Mouse (Mus musculus) right cerebral cortex, postnatal 10 days (tissue): ENCODE data around the gene Bahcc1.

ENCODE experiments used
- DNase-seq, 2 experiments: peaks; one replicate each; pipeline ENCODE4 v3.0.0; 2021; ENCODE audit warnings: low spot score in 2 of 2

The Bahcc1 gene

DNA sequence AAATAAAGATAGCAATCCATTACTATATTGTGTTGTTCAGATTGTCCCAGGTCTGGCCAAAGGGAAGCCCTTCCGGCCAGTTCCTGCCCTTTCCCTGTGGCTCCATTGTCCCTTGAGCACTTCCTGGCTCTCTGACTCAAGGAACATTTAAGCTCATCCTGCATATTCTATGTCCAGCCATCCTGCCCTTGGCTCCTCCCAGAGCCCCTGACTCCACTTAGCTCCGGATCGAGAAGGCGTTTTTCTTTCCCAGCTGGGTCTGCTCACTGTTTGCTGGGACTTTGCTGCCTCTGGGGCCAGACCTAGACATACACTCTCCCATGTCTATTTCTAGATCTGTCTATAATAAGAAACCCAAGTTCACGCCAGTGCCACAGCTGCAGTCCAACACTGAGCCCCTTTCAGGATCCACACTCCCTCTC is 26.1 kb upstream of the Bahcc1 start:
- DNase-seq = peak; percentile 23 to 32

- no peak for DNase-seq
These were observed 23.9 kb upstream of the Bahcc1 start for GRCm38 (mm10) chr11:120208848-120209247.

- no peak for DNase-seq
These were observed 23.3 kb upstream of the Bahcc1 start for GRCm38 (mm10) chr11:120209462-120209861.

- peak in 1 of 2 experiments; percentile 24 for DNase-seq
These were observed 17.0 kb upstream of the Bahcc1 start for GRCm38 (mm10) chr11:120215726-120216241.

DNA sequence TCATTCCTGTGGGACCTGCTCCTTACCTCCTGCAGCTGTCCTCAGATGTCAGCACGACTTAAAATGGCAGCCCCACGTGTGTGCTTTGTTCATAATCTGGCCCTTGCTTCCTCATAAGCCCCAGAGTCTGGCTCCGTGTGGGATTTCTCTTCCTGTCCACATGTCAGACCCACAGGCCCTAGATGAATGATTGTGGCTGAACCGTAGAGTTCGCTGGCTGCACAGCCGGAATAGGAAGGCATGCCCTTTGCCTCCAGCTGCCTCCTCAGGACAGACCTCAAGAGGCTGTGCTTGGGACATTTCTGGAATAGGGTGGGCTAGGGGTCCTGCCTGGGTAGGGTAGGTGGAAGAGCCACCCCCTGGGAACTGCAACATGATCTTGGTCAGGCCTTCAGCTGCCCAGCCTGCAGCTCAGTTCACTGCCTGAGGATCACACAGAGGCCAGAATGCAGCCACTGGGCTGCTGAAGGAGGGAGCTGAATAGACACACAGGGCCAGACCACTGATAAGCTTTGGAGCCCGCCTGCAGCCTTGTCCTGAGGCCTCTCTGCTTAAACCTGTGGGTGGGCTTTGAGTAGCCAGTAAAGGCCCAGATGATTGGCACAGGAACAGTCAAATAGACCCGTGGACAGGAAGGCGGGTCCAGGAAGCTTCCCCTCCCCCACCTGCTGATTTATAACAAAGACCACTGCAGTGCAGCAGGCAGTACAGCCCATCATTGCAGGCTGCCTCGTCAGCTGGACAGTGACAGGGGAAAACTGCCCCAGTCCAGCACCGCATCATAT is 16.0 kb upstream of the Bahcc1 start:
- peak; percentile 38 to 43 for DNase-seq

GRCm38 (mm10) chr11:120218176-120218856 is 14.4 kb upstream of the Bahcc1 start:
- peak in 1 of 2 experiments; percentile 20 for DNase-seq

GRCm38 (mm10) chr11:120218946-120219345 is 13.8 kb upstream of the Bahcc1 start:
- peak; percentile 43 to 49 for DNase-seq

DNA sequence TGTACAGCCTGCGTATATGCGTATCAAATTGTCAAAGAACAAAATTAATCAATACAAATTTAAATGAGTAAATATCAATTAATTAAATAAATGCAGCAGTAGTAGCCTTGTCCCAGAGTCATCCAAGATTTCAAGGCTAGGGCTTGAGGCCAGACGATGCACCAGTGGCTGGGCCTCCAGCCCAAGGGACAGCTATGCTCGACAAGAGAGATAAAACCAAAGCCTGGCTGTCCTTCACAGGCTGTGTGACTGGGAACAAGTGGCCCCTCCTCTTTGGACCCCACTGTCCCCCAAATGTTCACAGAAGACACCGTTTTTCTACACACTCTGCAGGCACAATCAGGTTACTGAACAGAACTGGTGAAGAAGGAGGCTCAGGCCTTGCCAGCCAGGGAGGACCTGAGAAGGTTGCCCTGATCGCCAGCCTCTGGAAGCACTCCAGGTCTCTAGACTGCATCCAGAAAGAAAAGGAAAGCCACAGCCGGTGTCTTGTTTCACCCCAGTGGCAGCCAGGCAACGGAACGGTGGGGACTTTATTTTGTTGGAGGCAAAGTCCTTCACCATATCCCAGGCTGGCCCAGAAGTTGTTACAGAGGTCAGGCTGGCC is 12.7 kb upstream of the Bahcc1 start:
- peak; percentile 52 to 69 for DNase-seq

DNA sequence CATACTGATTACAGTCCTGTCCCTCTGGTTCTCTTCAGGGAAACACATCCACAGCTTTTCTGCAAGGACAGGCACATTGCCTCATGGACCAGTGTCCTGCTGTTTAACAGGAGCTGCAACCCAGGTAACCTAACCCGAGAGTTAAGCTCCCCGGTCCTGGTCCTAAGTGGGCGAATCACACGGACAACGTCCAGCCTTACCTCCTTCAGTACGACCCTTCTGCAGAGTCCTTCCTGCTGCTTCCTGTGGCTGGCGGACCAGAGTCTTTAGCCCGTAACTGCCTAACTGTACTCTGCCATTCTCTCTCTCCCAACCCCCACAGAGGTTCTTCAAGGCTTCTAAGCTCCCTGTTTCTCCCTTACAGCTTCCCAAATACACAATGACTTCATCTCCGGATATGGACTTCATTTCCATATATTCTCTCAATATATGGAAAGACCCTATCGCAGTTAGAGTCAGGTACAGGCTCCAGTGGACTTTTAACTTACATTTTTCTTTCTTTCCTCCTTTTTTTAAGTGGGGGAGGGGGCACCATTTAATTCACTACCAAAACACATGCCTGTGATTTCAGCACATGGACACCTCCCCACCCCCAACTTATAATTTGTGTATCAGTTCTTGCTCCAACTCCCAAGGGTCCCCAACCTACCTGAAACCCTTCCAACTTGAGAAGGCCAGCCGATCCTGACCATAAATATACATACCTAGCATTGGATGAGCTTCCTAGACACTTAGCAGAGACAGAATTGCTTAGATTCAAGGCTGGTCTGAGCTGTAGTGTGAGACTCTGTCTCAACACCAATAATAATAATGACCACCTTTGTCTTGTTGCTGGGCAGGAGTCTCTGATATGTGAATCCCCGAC is 11.6 kb upstream of the Bahcc1 start:
- DNase-seq = peak in 1 of 2 experiments; percentile 21

DNA sequence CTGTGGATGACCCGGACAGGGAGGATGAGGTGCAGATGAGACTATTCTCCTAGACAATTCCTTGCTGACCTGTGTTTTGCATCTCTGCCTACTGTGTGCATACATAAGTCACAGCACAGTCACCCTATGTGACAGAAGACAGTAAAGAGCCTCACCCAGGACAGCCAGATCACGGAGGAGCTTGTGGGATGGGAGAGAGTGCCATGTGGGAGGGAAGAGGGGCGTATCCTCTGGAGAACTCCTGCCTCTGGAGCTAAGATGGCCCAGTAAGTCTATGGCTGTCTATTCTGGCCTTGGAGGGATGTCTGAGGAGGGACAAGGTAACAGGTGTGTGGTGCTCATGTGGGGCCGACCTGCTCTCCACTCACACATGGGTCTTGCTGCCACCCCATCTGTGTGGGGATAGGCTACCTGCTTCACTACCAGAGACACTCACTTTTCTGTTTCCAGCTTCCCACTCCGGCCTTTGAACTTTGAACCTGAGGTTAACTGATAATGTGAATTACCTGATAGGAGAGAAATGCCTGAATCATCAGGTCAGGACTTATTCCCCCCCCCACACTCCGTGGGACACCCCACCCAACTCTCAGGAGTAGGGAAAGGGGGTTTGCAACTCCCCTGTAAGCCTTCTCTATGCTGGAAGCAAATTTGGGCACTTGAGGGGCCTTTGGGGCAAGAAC is 10.2 kb upstream of the Bahcc1 start:
- DNase-seq = peak in 1 of 2 experiments; percentile 35

GRCm38 (mm10) chr11:120223586-120224487 is 8.9 kb upstream of the Bahcc1 start:
- DNase-seq = peak; percentile 84 to 90

- DNase-seq = peak; percentile 33 to 36
These were observed 8.1 kb upstream of the Bahcc1 start for GRCm38 (mm10) chr11:120224488-120225255.

- peak; percentile 49 to 56 for DNase-seq
These were observed 7.2 kb upstream of the Bahcc1 start for GRCm38 (mm10) chr11:120225256-120226195.

DNA sequence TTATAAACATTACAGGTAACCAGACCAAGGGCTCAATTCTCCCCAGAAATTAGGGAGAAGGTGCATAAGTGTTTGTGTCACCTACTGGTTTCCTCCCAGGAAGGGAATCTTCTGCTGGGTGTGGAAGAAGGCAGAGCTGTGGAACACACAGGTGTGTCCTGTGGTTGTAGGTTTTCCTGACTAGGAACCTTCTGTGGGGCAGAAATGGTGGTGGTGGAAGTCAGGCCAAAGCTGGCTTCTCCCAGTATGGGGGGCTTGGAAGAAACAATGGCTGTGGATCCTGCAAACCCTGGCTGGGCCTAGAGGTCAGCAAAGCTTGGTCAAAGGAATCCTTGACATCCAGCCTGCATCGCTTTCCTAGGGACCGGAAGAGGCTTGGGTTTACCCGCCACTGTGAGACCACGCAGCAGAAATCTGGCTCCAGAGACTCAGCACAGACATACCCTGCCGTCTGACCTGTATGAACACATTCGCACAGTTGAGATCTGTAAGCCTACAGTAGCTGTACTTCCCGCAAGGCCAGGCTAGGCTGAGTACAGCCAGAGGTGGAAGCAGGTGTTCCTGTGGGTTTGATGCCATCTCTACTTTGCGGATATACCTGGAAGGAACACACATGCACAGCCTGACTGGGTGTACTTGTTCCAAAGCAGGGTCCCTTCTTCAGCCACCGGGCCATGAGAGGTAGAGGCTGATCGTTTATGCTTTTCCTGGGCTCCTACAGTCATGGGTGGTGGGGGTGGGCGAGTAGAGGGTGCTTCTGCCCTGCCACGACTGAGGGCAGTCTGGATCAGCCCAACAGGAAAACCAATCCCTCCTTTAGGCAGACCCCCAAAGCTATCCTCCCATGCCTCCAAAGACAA is 6.1 kb upstream of the Bahcc1 start:
- DNase-seq = peak; percentile 23 to 33

GRCm38 (mm10) chr11:120227571-120228051 is 5.1 kb upstream of the Bahcc1 start:
- peak; percentile 32 to 34 for DNase-seq

GRCm38 (mm10) chr11:120228116-120228890 is 4.4 kb upstream of the Bahcc1 start:
- peak; percentile 25 to 32 for DNase-seq
